Mouse (Mus musculus) testis, adult 2 months (tissue): ENCODE results near the gene Usp32.

Source experiments
- CTCF ChIP-seq: fragments of 200-500 bp; IDR thresholded peaks from 2 replicates; pipeline ENCODE4 v1.5.1; 2012; ENCODE audit warnings: low read depth, mild to moderate bottlenecking, inconsistent platforms, low read length, moderate library complexity; ENCODE audit not compliant: control insufficient read depth, insufficient read depth, insufficient replicate concordance
- POLR2A ChIP-seq: fragments of 200-500 bp; IDR thresholded peaks from 2 replicates; pipeline ENCODE4 v1.6.1; 2012; ENCODE audit warnings: low read depth, mild to moderate bottlenecking, inconsistent platforms, low read length, moderate library complexity; ENCODE audit not compliant: control insufficient read depth

- no peak for TF ChIP-seq CTCF
- no peak for TF ChIP-seq POLR2A
Observed at GRCm38 (mm10) chr11:84952611-84953010, 187.3 kb downstream of the Usp32 start.
